Mouse (Mus musculus): Measurements from ENCODE around the gene Gxylt2.

DNA sequence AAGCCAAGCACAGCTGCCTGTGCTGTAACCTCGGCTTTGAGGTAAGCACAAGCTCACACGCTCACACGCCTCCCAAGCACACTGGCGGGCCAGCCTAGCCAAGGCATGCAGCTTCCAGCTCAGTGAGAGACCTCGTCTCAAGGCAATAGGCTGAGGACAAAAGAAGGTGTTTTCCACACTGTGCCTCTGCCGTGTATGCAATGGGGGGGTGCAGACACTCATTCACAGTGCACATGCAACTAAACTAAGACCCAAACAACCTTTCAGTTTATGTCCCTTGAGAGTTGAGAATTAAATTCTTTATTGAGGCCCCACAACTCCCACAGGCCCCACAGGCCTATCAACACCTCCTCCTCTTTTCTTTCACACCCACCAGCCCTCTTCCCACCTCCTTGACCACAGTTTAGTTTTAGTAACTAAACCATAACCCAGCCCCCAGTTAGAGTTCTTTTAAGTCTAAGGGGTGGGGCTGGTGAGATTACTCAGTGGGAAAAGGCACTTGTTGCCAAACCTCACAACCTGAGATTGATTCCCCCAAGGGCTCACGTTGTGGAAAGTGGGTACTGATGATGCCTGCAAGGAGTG lies 119.9 kb downstream of the Gxylt2 start:
- TF ChIP-seq CTCF (IDR thresholded peaks at IDR 0.05; ENCODE audit: extremely low read depth, insufficient read length, insufficient replicate concordance, low read depth, low read length), result no peak
- TF ChIP-seq POLR2A (IDR thresholded peaks at IDR 0.05; ENCODE audit: low read depth, low read length), result no peak
